Mouse (Mus musculus) ZHBTc4 (cell line): ENCODE data around the gene Igsf3.

ENCODE experiments used
- DNase-seq: peaks from one replicate; pipeline ENCODE4 v3.0.0-alpha.2; 2011; ENCODE audit warnings: low read depth, low spot score

Igsf3 gene

DNA sequence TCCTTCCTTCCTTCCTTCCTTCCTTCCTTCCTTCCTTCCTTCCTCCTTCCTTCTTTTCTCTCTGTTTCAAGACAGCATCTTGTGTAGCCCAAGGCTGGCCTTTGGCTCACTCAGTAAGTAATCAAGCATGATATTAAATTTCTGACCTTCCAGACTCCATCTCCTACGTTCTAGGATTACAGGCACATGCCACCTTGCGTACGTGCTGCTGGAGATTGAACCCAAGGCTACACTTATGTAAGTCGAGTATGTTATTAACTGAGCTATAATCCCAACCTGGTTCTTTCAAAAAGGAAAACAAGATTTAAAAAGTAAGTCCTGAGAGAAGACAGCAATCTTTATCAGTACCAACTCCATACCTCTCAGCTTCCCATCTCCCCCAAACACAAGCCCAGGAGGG, 124.7 kb downstream of the Igsf3 start:
- DNase-seq = no peak

DNA sequence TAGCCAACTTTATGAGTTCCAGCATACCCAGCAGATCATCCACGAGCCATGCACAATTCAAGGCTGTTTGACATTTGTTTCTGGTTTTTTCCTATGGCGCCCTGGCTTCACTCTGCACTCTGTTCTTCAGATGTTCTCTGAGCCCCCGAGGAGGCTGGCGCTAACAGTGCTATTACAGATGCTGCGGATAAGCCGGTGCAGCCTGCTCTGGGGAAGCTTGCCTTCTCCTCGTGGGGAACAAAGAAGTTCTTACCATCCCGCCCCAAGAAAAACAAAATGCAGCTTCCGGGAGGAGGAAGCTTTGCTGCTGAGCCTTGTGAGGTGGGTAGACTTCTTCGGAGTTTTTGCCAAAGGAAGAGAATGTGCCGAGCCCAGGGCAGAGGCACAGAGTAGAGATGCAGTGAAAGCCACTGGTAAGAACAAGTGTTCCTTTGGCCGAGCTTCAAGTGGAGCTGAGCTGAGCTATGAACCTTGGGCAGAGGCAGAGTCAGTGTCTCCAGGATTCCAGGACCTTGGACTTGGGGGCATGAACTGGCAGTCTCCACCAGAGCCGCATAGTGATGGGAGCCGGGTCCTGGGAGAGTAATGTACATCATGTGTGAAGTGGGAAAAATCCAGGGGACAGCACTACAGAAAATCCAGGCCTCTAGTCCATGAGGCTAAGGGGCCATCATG, 125.3 kb downstream of the Igsf3 start:
- DNase-seq = no peak

DNA sequence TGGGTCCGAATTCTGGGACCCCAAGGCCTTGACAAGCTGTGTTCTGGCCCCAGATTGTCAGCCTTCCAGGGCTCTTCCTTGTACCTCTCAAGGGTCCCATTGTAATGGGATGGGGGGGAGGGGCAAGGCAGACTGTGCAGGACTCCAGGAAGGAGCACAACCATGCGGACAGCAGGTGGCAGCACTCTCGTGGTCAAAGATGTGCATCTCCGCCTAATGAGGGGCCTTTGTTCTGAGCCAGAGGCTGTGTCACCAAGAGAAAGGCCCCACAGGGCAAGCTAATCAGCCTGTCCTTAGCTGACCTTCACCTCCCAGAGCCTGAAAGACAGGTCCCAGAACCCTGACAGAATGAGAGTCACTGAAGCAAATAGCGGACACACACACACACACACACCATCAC, 129.3 kb downstream of the Igsf3 start:
- DNase-seq = peak; percentile 95

DNA sequence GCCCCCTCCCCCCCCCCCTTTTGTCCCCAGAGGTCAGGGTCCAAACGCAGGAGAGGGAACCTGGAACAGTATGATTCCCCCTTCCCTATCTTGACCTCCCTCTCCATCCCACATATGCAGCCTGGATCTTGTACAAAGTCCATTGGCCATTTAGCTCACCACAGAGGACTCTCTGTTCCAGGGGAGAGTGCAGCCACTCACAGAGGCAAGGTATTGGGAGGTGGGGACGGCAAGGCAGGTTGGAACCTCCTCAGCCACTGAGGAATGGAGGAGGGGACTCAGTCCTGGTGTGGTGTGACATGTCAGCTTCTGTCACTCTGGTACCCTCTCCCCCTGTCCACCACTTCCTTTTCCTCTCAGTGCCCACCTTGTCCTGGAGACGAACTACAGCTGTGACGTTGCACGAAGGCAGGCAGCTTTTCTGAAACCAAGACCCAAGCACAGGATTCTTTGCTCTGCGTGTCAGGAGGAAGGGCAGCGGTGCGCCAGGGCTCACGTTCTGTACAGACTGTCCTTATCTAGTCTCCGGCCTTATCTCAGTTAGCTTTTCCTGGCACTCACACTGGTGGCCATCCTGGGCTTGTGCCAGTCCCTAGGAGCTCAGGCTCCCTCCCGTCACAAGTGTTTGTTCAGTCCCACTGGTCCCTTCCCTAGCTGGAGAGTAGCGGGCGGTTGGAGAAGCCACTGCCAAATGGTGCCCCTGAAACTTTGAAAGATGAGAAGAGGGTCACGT, 130.3 kb downstream of the Igsf3 start:
- no peak for DNase-seq

DNA sequence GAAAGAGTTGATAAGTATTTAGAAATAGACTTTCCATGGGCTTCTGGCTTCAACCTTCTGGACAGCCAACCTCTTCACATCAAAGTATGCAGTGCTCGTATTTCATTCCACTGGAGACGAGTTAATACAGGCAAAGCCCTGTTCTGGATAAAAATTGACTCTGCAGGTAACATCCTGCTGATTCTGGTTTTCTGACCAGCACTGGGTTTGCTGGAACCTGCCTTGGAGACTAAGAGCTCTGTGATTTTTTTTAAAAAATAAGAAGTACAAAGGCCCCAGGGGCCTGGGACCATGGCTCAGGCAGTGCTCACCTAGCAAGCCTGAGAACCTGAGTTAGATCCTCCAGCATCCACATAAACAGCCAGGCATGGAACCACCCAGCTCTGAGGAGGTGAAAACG, 130.9 kb downstream of the Igsf3 start:
- no peak for DNase-seq

- DNase-seq = no peak
These were observed 133.0 kb downstream of the Igsf3 start for GRCm38 (mm10) chr3:101509707-101510544.

DNA sequence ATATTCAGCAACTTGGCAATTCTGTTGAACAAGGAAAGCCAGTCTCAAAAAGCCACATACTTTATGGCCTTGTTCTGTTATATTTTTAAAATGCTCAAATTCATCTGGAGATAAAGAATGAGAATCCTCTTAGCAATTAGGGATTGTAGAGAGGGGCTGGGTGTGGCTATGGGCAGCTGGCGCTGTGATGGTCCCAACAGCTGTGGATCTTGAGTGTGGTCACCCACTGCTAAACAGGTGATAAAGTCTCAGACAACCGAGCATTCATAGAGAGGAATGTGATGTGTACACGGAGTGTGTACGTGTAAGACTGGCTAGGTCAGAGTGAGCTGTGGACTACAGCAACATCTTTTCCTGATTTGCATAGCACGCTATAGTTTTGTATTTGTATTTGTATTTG, 133.7 kb downstream of the Igsf3 start:
- no peak for DNase-seq
